Mouse (Mus musculus) kidney, adult 18-20 months (tissue): ENCODE measurements around the gene Micu2.
"Not testable (repeated sequence)": the region's sequence is repeated elsewhere in the genome, so short reads cannot be mapped to it uniquely, and the experiment has no call there.

ENCODE experiments used
- DNase-seq: peaks from one replicate; pipeline ENCODE4 v3.0.0; 2021

Gene Micu2

DNA sequence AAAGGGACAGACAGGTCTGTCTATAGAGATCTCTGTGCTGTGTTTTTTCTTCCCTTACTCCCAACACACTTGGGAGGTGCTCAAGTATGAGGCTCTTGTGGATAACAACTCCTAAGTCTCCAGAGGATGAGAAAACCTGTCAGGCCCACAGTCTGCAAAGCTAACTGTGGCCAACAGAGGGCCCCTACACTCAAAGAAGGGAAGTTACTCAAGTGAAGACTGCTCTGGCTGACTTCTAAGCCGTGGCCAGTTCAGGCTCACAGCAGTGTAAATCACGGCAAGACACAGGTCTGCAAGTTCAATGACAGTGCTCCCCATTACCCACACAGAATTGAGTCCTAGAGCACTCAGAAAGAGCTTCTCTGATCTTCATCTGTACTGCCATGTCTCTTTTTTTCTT is 48.0 kb downstream of the Micu2 start:
- peak; percentile 39 for DNase-seq

DNA sequence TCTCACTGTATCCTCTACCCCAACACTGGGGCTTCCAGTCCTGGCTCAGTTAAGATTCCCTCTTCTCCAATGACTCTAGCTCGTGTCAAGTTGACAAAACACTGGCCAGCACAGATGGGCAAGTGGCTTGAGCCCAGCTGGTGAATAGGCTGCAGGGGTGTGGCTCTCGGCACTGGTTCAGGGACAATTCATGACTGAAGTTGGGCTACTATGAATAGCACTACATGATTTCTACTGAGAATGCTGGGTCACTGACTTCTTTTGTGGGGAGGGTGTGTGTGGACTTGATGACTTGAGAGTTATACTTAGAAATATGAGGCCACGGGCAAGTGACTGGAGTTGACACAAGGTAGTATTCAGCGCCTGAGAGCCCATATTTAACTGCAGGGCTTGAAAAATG is 53.2 kb downstream of the Micu2 start:
- no peak for DNase-seq

DNA sequence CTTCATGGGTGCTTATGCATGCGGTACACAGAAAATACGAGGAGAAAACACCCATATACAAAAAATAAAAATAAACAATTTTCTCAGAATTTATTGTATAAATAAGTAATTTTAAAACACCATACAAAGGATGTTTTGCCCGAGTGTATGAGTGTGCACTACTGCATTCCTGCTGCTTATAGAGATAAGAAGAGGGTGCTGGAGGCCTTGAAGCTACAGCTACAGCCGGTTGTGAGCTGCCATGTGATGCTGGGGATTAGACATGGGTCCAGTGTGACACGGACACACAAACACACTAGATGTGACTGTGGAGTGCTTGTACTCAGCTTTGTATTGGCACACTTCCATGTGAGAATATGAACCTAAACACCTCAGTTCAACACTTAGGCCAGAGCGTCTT is 61.8 kb downstream of the Micu2 start:
- no peak for DNase-seq

DNA sequence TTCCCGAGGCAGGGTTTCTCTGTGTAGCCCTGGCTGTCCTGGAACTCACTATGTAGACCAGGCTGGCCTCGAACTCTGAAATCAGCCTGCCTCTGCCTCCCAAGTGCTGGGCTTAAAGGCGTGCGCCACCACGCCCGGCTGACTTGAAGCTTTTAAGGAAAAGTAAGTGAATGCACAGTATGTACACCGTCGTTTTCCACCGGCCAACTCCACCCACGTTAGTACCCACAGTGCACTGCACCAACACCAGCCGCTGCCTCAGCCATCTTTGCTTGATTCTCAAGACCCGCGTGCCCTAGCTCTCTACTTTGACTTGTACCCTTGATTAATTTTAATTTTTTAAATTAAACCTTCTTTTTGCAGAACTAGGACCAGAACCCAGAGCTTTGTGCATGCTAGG is 64.4 kb downstream of the Micu2 start:
- no peak for DNase-seq

DNA sequence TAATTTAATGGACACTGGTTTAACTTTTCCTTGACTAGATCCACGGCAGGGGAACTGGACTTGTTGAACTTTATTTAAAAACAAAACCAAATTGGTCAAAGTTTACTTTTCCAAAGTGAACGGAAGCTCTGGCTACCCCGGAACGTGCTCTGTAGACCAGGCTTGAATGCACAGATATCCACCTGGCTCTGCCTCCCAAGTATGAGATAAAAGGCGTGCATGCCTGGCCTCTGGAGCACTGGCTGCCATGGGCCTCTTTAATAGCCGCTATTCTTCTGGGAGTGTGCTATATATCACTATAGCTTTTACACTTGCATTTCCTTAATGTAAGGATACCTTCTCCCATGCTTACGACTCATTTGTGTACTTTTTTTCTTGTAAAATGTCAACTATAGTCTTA is 65.5 kb downstream of the Micu2 start:
- no peak for DNase-seq

DNA sequence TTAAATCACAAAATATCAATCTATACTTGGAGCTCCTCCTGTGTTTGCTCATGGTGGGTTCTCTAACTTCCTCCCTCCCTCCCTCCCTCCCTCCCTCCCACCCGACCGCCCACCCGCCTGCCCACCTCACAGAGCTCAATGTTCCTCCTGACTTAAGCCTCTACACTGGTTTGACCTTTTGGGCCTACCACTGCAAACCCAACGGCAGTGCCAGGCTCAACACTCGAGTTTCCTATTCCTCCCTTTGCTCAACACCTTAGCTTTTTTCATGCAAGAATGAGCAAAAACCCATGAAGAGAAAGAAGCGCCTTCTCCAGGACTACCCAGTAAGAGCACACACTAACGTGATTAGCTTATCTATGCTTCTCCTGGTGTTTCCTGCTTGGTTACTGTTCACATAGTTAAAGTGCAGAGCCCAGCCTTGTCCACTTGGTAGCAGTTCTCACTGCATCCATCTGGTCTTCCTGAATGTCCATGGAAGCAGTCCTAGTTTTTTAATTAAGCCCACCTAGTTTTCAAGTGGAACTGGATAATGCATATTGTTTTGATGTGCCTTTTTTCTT is 66.1 kb downstream of the Micu2 start:
- DNase-seq, result no peak

DNA sequence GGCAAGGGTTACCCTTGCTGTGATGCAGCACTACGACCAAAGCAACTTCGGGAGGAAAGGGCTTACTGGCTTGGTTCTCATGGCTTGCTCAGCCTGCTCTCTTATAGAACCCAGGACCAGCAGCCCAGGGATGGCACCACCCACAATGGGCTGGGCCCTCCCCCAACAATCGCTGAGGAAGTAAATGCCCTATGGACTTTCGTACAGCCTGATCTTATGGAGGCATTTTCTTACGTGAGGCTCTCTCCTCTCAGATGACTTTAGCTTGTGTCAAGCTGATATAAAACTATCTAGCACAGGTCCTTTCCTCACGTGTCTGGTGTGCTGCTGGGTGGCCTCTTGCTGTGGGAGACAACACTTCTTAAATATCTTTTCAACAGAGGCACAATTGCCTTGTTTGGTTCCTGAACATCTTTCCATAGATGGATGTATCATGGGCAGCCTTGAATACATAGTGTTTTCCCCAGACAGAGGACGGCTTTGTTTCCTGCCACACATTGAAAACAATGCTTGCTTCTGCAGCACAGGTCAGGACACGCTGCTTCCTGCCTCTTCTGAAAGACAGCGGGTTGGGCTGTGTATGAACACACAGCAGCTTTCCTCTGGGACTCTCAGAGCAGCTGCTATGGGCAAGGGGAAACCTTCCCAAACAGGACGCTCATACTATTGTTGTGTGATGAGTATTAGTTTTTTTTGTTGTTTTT is 77.5 kb downstream of the Micu2 start:
- DNase-seq, result no peak

DNA sequence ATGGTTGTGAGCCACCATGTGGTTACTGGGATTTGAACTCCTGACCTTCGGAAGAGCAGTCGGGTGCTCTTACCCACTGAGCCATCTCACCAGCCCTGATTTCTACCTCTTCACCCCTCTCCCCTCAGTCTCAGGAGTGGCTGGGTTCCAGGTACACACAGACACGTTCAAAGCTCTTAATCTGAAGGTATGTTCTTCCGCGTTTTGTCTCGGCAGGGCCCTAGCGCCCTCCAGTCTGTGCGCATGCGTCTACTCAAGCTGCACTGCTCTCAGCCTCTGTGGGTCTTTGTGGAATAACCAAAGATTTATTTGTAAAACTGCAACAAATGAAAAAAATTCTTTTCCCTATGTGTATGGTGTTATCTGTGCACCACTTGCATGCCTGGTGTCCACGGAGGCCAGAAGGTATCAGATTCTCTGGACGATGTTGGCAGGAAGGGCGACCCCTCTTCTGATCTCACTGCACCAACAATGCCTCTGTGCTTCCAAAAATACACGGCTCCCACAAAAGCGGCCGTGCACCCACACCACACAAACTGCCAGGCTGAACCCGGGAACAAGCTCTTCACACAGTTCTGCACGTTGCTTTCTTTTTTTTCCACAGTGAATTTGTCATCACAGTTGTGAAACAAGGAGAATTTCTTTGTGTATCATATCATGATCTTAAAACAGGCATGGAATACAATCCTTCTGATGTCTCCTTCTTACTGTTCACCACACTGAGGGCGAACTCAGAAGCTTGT is 78.3 kb downstream of the Micu2 start:
- DNase-seq, result no peak

DNA sequence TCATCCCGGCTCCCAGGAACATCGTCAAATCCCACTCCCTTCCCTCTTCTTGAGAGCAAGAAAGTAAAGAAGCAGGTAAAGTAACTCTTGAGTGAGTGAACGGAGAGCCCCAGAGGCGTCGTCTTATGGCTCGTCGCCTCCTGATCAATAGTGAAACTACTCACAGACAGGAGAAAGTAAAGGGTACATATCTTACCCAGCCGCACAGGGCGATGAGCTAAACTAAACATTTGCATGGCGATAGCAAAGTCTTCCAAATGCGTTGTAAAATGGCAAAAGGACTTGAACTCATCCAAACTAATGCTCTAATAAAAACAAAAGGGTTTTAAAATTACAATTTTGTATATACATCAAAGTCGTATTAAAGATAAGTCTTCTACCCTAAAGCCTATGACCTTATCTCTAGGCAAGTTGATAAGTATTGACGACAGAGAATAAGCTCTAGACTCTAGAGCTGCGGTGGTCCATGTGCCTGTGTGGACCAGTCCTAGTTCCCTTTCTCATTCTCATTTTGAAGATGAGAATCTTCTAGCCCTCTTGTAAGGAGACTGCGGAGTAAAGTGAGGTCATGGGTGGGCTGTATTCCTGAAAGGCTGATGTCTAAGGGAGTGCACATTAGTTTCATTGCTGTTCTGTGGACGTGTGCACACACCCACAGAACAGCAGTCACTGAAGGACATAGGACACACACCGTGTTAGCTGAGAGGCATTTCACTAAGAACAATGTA is 79.8 kb downstream of the Micu2 start:
- DNase-seq, result no peak

DNA sequence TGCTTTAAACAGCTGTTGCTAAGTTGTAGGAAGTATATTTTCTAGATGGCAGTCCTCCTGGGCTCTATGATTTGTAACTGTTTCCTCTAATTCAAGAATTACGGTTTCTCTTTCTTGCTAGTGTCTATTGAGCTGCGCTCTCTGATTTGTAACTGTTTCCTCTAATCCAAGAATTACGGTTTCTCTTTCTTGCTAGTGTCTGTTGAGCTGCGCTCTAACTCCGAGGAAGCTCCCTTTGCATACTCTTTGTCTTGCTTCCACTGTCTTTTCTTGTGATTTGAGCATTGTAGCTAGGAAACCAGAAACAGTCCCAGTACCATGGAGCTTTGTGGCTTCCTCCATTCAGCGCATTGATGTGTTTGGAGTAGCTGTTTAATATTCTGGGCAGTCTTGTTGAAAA is 83.7 kb downstream of the Micu2 start:
- DNase-seq, result no peak

DNA sequence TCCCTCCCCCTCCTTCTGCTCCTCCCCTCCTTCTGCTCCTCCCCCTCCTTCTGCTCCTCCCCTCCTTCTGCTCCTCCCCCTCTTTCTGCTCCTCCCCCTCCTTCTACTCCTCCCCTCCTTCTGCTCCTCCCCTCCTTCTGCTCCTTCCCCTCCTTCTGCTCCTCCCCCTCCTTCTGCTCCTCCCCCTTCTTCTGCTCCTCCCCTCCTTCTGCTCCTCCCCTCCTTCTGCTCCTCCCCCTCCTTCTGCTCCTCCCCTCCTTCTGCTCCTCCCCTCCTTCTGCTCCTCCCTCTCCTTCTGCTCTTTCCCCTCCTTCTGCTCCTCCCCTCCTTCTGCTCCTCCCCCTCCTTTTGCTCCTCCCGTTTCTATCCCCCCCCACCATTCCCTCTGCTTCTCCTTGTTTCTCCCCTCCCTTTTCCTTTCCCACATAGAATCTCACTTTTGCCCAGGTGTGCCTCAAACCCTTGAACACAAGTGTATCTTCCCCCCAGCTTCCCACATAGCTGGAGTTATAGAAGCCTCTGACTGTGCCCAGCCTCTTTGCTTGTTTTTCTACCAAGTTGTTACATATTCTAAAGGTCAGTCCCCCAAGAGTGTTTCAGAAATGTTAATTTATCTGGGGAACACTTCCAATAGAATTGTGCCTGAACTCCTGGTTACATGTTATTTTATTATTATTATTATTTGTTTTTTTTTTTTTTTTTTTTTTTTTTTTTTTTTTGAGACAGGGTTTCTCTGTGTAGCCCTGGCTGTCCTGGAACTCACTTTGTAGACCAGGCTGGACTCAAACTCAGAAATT is 86.7 kb downstream of the Micu2 start:
- DNase-seq, result not testable (repeated sequence)

DNA sequence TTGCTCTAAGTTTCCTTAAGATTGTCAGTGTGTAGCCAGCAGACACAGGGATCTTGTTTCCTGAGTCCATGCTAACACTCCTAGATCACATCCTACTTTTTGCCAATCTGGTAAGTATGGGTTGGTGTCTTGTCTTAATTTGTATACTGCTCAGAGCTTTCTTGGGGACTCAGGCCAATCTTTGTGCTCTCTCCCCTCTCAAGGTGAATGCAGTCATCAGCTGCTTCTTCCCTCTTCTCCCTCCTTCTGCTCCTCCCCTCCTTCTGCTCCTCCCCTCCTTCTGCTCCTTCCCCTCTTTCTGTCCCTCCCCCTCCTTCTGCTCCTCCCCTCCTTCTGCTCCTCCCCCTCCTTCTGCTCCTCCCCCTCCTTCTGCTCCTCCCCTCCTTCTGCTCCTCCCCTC is 87.3 kb downstream of the Micu2 start:
- not testable (repeated sequence) for DNase-seq

DNA sequence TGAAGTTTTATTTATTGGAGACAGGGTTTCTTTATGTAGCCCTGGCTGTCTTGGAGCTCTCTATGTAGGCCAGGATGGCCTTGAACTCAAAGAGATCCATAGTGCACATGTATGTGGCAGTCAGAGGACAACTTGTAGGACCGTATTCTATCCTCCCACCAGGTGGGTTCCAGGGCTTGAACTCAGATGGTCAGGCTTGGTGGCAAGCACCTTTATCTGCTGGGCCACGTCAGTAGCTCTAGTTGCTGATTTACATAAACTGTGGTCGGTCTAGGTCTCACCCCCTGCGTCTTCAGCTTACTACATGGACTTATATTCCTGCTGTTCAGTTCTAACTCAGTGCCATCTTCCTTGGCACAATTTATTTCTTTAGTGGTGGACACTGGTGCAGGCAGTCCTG is 87.7 kb downstream of the Micu2 start:
- no peak for DNase-seq

DNA sequence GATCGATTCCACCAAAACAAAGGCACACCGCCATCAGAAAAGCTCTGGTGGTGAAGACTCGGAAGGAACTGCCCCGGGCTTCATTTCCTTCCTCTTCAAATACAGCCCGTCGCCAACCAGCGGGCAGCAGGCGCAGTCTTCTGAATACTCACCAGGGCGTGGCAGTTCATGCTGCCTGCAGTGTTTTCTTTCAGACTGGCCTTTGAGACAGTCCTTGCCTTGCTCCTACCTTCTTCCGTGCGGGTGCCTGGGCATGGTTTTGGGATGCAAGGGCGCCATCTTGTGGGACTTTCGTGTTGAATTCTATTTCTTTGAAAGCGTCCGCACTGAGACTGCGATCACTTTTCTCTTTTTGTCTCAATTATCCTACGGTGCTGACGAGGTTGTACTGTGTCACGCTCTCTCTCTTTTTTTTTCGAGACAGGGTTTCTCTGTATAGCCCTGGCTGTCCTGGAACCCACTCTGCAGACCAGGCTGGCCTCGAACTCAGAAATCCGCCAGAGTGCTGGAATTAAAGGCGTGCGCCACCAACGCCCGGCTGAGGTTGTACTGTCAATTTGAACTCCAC is 88.5 kb downstream of the Micu2 start:
- DNase-seq, result peak; percentile 84

DNA sequence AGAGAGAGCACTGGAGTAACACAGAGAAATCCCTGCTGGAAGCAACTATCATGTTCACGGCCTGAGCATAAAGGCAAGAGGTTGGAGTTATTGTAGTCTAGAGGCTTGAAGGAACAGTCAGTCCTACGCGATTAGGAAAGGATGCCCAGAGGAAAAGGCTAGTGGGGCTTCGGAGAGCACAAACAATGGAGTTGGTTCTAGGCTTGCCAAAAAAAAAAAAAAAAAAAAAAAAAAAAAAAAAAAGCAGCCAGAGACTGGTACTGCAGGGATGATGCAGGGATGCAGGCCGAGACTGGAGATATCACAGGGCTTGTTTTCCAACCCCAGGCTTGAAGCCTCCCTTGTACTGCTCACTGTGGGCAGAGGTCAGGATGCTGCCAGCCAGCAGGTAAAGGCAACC is 89.8 kb downstream of the Micu2 start:
- DNase-seq, result no peak

DNA sequence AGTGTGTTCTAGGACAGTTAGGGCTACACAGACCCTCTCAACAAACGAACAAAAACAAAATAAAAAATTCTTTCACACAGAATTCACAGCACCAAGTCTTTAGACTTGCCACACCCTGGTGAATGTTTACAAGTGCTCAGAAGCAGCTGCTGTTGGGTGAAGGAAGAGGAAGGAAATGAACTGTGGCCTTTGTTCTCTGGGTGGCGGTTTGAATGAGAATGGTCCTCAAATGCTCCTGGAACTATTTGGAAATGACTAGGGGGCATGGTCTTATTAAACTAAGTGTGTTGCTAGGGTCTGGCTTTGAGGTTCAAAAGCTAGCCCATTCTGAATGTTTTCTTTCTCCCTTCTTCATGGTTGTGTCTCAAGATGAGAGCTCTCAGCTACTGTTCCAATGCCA is 90.6 kb downstream of the Micu2 start:
- no peak for DNase-seq

DNA sequence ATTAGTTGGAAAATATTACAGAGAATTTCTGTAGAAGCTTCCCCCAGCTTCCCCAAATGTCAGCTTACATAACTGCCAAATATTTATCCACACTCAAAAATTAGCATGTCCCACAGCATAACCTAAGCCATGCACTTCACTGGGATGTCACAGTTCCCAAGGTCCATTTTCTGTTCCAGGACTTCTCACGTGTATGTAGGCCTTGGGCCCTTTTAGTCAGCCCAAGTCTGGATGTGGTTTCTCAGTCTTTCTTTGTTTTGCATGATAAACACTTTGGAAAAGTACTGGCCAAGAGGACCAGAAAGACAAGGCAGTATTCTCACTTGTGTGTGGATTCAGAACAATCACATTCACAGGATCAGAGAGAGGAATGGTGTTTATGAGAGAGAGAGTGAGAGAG is 97.1 kb downstream of the Micu2 start:
- DNase-seq, result no peak

DNA sequence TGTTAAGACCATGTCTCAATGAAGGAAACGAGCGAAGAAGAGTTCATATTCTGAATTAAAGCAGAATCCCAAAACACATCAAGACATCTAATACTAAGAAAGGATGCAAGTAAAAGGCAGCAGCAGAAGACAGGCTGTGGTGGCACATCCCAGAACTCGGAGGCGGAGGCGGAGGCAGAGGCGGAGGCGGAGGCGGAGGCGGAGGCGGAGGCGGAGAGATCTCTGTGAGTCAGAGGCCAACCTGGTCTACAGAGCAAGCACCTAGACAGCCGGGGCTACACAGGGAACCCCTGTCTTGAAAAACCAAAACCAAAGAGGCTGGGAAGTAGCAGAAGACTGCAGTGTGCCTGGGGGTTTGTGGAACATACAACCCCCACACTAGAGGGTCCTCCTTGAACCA is 102.2 kb downstream of the Micu2 start:
- DNase-seq, result no peak

DNA sequence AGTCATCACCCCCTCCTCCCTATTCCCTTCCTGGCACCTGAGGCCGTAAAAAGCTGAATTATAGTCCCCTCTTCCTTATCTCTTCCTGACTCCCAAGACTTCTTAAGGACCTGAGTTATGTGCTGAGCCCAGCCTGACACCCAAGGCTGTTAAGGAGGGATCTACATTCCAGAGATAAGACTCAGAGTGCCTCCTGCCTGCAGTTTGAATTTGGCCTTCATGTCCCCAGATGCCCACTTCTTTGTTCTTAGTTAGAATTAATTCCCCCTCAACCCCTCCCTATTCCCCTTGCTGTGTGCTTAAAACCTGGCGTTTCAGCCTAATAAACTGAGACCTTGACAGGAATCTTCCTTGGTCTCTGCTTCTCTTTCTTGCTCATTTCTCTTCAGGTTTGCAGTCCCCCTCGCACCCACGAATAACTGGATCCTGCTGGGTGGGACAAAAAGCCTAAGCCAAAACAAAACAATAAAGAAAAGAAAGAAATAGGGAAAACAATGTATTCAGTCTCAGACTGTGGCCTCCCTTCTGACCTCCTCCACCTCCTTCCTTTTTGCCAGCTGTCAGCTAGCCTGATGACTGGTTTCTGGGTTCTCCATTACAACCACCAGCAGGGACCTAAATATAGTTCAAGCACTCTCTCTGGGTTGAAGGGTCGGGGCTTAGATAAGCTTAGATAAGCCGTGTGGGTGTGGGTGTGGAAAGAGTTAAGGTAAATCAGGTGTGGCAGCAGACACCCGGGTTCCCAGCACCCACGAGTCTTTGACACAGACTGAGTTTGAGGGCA is 102.8 kb downstream of the Micu2 start:
- not testable (repeated sequence) for DNase-seq

DNA sequence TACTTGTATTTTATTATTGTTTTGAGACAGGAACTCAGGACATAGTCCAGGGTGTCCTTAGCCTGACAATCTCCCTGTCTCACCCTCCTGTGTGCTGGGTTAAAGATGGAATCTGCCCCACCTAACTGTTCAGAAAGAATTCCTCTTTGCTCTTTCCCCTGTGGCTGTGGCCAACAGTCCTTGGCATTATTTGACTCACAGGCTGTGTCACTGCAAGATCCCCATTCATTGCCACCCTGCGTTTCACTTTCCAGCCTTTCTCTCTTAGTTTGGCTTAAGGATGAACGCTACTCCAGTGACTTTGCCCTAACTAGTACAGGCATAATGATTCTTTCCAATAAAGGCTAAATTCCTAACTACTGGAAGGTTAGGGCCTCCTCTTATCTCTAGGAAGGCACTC is 104.7 kb downstream of the Micu2 start:
- no peak for DNase-seq

DNA sequence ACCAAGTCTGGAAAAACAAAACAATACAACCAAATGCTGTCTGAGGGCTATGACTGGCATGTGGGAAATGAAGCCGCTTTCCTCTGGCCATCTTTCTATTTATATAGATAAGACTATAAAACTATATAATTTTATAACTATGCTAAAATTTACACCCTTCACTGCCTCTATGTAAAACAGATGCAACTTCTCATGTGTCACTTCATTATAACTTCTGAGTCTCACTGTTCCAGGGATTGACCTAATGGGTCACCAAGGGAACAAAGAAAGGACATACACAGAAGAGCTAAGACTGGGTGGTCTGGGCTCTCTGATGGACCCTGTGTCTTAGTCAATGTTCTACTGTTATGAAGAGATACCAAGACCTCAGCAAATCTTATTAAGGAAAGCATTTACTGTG is 106.1 kb downstream of the Micu2 start:
- no peak for DNase-seq
